Mouse (Mus musculus): ENCODE measurements around the gene Xrcc6.

The Xrcc6 gene

DNA sequence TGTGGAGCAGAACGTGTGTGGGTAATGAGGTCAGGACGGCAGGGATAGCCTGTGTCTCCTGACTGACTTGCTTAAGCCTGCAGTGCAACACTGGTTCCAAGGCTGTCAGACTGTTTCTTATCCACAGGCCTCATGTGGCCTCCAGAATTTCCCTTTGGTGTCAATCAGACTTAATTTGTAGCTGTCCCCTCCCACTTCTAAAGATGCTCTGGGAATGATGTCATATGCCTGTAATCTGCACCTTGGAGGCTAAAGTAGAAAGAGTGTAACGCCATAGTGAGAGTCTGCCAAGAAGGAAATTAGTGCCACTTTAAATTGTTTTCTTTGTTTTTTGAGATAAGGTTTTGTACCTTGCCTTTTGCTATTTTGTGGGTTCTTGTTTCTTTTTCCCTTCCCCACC, 31.7 kb downstream of the Xrcc6 start:
- no peak for DNase-seq (ENCODE audit: low spot score)

GRCm38 (mm10) chr15:82022535-82023088, 35.0 kb downstream of the Xrcc6 start:
- DNase-seq (ENCODE audit: low spot score): peak; percentile 28

DNA sequence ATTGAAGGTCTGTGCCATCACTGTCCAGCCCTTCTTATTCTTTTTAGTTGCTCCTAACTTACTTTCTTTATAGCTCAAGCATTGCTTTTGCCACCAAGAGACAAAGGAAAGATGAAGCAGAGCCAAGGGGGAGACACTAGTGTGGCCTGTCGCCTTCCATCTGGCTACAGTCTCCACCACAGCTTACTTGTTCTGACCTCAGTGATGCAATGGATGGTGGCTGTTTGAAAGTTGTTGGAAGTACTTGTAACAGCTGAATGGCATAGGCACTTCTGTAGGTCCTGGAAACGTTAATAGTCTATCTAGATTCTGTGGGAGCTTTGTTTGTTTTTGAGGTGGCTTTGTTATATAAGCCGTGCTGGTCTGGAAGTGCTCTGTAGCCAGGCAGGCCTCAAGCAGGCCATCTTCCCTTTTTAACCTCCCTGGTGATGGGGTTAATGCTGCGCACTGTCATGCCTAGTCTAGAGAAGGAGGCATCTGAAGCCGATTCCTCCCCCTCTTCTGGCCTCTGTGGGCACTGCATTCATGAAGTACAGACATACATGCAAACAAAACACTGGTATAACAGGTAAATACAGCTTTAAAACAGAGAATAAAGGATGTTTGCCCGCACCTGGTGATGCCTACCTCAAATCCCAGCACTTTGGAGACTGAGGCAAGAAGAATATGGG, 36.5 kb downstream of the Xrcc6 start:
- DNase-seq (ENCODE audit: low spot score): no peak

DNA sequence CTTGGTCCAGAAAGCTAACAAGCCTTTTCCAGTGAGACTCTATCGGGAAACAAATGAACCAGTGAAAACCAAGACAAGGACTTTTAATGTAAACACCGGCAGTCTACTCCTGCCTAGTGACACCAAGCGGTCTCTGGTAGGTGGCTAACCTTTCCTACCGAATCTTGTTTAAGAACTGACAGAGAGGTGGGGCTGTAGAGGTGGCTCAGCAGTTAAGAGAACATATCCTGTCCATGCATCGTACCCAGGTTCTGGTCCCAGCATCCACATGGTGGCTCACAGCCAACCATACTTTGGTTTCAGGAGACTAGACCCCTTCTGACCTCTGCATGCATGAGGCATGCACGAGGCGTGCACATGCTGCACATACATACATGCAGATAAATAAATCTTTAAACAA, 39.6 kb downstream of the Xrcc6 start:
- no peak for DNase-seq (ENCODE audit: low spot score)

GRCm38 (mm10) chr15:82027726-82028125, 40.1 kb downstream of the Xrcc6 start:
- no peak for DNase-seq (ENCODE audit: low spot score)

- no peak for DNase-seq (ENCODE audit: low spot score)
These were observed 44.8 kb downstream of the Xrcc6 start for GRCm38 (mm10) chr15:82032386-82032785.

DNA sequence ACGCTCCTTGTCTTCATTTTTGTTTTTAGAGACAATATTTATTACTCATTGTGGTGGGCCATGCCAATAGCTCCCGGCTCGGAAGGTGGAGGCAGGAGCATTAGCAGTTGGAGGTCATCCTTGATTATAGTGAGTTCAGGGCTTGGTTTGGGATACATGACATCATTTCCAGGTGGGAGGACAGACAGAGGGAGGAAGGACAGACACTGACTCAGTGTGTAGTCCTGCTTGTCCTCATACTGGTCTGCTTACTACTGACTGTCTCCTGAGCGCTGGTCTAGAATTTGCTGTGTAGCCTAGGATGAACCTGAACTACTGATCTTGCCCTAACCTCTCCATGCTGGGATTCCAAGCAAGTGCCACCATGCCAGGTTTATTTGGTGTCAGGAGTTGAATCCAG, 46.1 kb downstream of the Xrcc6 start, which contains the start of gene Desi1:
Gene Desi1, minus strand, starts transcription at position 101 of the 400 bp plus-strand sequence.
- DNase-seq (ENCODE audit: low spot score): no peak

- DNase-seq (ENCODE audit: low spot score): no peak
These were observed 48.5 kb downstream of the Xrcc6 start for GRCm38 (mm10) chr15:82035904-82036689.

- DNase-seq (ENCODE audit: low spot score): no peak
These were observed 53.0 kb downstream of the Xrcc6 start for GRCm38 (mm10) chr15:82040650-82041049.

- DNase-seq (ENCODE audit: low spot score): no peak
These were observed 56.6 kb downstream of the Xrcc6 start for GRCm38 (mm10) chr15:82044166-82044784.

GRCm38 (mm10) chr15:82046246-82046891, 58.7 kb downstream of the Xrcc6 start:
- DNase-seq (ENCODE audit: low spot score): no peak

DNA sequence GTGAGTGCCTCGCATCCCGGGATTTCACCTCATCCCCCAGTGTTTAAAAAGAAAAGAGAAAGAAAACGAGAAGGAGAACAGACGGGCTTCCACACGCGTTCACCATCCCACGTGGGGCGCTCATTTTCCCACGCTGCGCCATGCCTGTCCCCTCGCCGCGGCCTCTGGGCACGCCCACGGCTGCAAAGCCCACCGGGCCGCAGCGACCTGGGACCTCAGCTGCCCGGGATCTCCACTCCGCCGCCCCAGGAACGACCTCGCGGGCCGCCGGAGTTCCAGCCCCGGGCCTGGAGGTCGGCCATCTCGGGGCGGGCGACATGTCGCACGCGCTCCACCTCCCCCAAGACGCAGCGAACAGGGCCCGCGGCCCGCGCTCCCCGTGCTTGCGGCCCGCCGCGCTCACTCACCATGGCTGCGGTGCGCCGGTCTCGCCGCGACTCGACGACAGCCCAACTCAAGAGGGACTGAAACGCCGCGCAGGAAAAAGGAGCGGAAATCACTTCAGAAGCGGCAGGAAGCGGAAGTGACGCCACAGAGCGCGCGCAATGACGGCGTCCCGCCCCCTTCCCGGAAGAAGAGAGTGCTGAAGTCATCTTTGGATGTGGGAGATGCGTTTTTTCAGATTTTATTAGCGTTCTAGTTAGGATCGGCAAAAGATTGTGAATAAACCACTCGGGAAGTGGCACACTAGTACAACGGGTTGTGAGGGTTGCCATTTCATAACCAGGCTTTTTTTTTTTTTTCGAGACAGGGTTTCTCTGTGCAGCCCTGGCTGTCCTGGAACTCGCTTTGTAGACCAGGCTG, 59.6 kb downstream of the Xrcc6 start, which contains the start of gene Snu13:
Gene Snu13, minus strand, starts transcription at position 519 of the 804 bp plus-strand sequence.
- DNase-seq (ENCODE audit: low spot score): peak; percentile 79

GRCm38 (mm10) chr15:82052544-82052943, 64.9 kb downstream of the Xrcc6 start:
- DNase-seq (ENCODE audit: low spot score): no peak

GRCm38 (mm10) chr15:82058719-82059201, 71.1 kb downstream of the Xrcc6 start, which contains the start of gene 4930407I10Rik:
Gene 4930407I10Rik (plus strand): TSS chr15:82059151.
- no peak for DNase-seq (ENCODE audit: low spot score)

GRCm38 (mm10) chr15:82063909-82064308, 76.3 kb downstream of the Xrcc6 start:
- no peak for DNase-seq (ENCODE audit: low spot score)

GRCm38 (mm10) chr15:82065511-82065910, 77.9 kb downstream of the Xrcc6 start:
- DNase-seq (ENCODE audit: low spot score): peak; percentile 38

DNA sequence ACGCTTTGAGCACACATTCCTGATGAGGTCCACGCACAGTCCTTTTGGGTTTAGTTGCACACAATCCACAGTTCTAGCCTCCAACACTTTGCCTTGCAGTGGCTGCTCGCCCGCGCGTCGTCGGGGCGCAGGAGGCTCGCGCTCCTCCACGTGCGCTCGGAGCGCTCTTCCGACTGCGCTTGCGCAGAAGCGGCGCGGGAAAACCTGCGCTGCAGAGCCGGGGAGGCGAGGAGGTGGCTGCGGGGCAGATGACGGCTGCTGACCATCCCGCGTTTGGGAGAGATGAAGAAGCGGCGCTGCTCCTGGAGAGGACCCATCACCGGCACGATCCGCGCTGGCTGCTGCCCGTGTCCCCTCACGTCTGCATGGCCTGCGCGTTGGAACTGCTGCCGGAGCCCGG, 82.3 kb downstream of the Xrcc6 start, which contains the start of gene Mei1:
Gene Mei1, plus strand, starts transcription at position 99 of the 400 bp plus-strand sequence.
- DNase-seq (ENCODE audit: low spot score): no peak

GRCm38 (mm10) chr15:82071816-82072469, 84.3 kb downstream of the Xrcc6 start:
- no peak for DNase-seq (ENCODE audit: low spot score)

DNA sequence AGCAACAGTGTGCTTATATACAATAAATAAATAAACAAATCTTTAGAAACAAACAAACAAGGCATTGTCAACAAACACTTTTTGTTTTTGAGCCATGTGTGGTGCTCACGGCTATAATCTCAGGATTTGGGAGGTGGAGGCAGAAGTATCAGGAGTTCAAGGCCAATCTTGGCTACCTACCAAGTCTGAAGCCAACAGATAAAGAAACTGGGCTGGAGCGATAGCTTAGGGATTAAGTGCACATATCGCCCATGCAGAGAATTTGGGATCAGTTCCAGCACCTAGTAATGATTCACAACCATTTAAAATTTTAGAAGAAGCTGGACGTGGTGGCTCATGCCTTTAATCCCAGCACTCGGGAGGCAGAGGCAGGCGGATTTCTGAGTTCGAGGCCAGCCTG, 85.9 kb downstream of the Xrcc6 start:
- DNase-seq (ENCODE audit: low spot score): no peak

DNA sequence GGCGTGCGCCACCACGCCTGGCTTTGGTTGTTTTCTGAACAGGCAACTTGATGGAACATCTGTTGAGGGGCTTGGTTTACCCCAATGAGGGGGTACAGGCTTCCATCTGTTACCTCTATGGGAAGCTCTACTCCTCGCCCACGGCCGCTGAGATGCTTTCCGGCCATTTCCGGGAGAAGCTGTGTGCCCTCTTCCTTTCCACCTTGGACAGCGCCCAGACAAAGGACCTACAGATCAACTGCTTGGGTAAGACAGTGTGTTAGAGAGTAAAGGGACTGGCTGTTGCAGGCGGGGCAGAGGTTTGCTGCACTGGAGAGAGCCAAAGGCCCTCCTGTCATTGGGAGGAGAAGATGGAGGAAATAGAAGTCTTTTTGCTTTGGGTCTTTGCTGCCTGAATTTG, 92.2 kb downstream of the Xrcc6 start:
- no peak for DNase-seq (ENCODE audit: low spot score)
